In the genomic region with DNA sequence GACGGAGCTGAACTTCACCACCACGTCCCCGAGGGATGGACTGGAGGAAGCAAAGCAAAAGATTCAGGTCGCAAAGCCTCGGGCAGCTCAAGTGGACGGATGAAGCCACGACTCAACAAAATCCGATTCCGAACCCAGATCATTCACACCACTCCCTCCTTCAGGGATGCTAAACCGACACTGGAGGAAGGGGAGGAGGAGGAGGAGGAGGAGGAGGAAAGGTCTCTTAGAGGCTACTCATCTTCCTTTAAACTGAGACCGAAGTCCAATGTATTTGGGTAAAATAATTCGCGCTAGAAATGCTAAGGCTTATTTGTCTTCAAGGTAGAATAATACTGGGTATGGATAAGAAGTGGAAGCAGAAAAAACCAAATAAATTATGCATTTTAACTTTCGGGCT, we compare ENCODE assay signal across 8 mouse cellular contexts. TPM values are rescaled to one million over a fixed set of nuclear protein-coding genes. Genes with fewer than 3 reads are reported as not detected.
DNase-seq lines count a peak whose midpoint lies in the region; ATAC-seq and TF ChIP-seq lines count a peak whose summit lies in the region.

No protein-coding gene starts in this region.

- peak overlapping the region; percentile 91 for H3K4me2 ChIP-seq in kidney, embryonic 15.5 days
- H3K4me2 ChIP-seq in embryonic facial prominence, embryonic 12.5 days (replicated peaks) = peak overlapping the region; percentile 96
- H3K4me2 ChIP-seq in hindbrain, postnatal 0 days (ENCODE audit: low read depth, low read length) = peak overlapping the region; percentile 88
- peak overlapping the region; percentile 99 for H3K4me2 ChIP-seq in midbrain, embryonic 16.5 days (ENCODE audit: low read length)

- no peaks in the 10 kb centered on the region for H3K27me3 ChIP-seq in kidney, embryonic 15.5 days
- no peaks in the 10 kb centered on the region for H3K27me3 ChIP-seq in embryonic facial prominence, embryonic 12.5 days
- H3K27me3 ChIP-seq in hindbrain, postnatal 0 days (ENCODE audit: insufficient read depth, low read length) = no peaks in the 10 kb centered on the region
- H3K27me3 ChIP-seq in midbrain, embryonic 16.5 days (ENCODE audit: control insufficient read depth, insufficient read depth, low read depth, low read length) = no peaks in the 10 kb centered on the region

- TF ChIP-seq CTCF in hindbrain, postnatal 0 days (IDR thresholded peaks at IDR 0.05; ENCODE audit: low read depth) = no peak

- peak overlapping the region; percentile 87 for H3K4me3 ChIP-seq in kidney, embryonic 15.5 days (replicated peaks)
- peak overlapping the region; percentile 63 for H3K4me3 ChIP-seq in embryonic facial prominence, embryonic 12.5 days
- H3K4me3 ChIP-seq in hindbrain, postnatal 0 days (ENCODE audit: low read length) = peak overlapping the region; percentile 95
- H3K4me3 ChIP-seq in midbrain, embryonic 16.5 days (ENCODE audit: low read depth, low read length) = peak overlapping the region; percentile 90

- DNase-seq in kidney, adult 18-20 months = no peak
- DNase-seq in hindbrain, postnatal 0 days (ENCODE audit: low spot score) = no peak
- no peak for DNase-seq in gastrocnemius, postnatal 4 days (ENCODE audit: low spot score in 2 of 2)
- no peak for DNase-seq in spleen, postnatal 14 days (ENCODE audit: low spot score in 2 of 2)
- no peak for DNase-seq in urinary bladder, postnatal 36 days (ENCODE audit: low spot score in 2 of 2)

- H3K36me3 ChIP-seq in kidney, embryonic 15.5 days = no peaks in the 10 kb centered on the region
- no peaks in the 10 kb centered on the region for H3K36me3 ChIP-seq in embryonic facial prominence, embryonic 12.5 days
- no peaks in the 10 kb centered on the region for H3K36me3 ChIP-seq in hindbrain, postnatal 0 days (ENCODE audit: insufficient read depth, low read length)
- H3K36me3 ChIP-seq in midbrain, embryonic 16.5 days (ENCODE audit: control insufficient read depth, insufficient read depth, low read length) = no peaks in the 10 kb centered on the region

- ATAC-seq in kidney, embryonic 15.5 days (replicated peaks; ENCODE audit: low FRiP score) = no peak
- ATAC-seq in embryonic facial prominence, embryonic 12.5 days (ENCODE audit: insufficient number of reproducible peaks, insufficient read depth, low FRiP score, low TSS enrichment) = no peak
- no peak for ATAC-seq in hindbrain, postnatal 0 days
- ATAC-seq in midbrain, embryonic 16.5 days = no peak

- no peaks in the 10 kb centered on the region for H3K9me3 ChIP-seq in kidney, embryonic 15.5 days (replicated peaks)
- H3K9me3 ChIP-seq in embryonic facial prominence, embryonic 12.5 days = no peaks in the 10 kb centered on the region
- H3K9me3 ChIP-seq in hindbrain, postnatal 0 days (ENCODE audit: low read length) = no peaks in the 10 kb centered on the region
- H3K9me3 ChIP-seq in midbrain, embryonic 16.5 days (replicated peaks; ENCODE audit: control insufficient read depth, low read length, poor library complexity, severe bottlenecking) = no peaks in the 10 kb centered on the region

- H3K4me1 ChIP-seq in kidney, embryonic 15.5 days = peaks cover 18% of the 10 kb centered on the region
- peaks cover 11% of the 10 kb centered on the region; the same call in 1 of the 2 replicates for H3K4me1 ChIP-seq in embryonic facial prominence, embryonic 12.5 days
- H3K4me1 ChIP-seq in hindbrain, postnatal 0 days (ENCODE audit: insufficient read depth, low read length) = peaks cover 14% of the 10 kb centered on the region
- H3K4me1 ChIP-seq in midbrain, embryonic 16.5 days (ENCODE audit: control insufficient read depth, insufficient read depth, low read length) = peaks cover 23% of the 10 kb centered on the region

- no peak overlapping the region for H3K27ac ChIP-seq in kidney, embryonic 15.5 days
- H3K27ac ChIP-seq in embryonic facial prominence, embryonic 12.5 days = no peak overlapping the region
- H3K27ac ChIP-seq in hindbrain, postnatal 0 days = no peak overlapping the region
- H3K27ac ChIP-seq in midbrain, embryonic 16.5 days (ENCODE audit: low read length) = no peak overlapping the region

- peak overlapping the region; percentile 91 for H3K9ac ChIP-seq in kidney, embryonic 15.5 days
- H3K9ac ChIP-seq in embryonic facial prominence, embryonic 12.5 days = peak overlapping the region; percentile 83
- H3K9ac ChIP-seq in hindbrain, postnatal 0 days (replicated peaks; ENCODE audit: low read length) = peak overlapping the region; percentile 85
- peak overlapping the region; percentile 90 for H3K9ac ChIP-seq in midbrain, embryonic 16.5 days (ENCODE audit: low read depth, low read length)

- WGBS in kidney, embryonic 15.5 days = 32% methylated on average over 14 of the region's 14 CpGs
- 42% methylated on average over 14 of the region's 14 CpGs for WGBS in embryonic facial prominence, embryonic 12.5 days
- 40% methylated on average over 14 of the region's 14 CpGs for WGBS in hindbrain, postnatal 0 days
- 41% methylated on average over 14 of the region's 14 CpGs for WGBS in midbrain, embryonic 16.5 days

RNA-seq across cellular contexts. Expression of a gene that starts 1.5 kb away (rescaled TPM):
- 10.8 and 12.1 TPM in 2 replicates for polyA plus RNA-seq in kidney, embryonic 15.5 days (2015; fragmentation: Nextera tagmentation; extraction: Ambion mirVana)
- polyA plus RNA-seq in embryonic facial prominence, embryonic 12.5 days (2016; fragmentation: Nextera tagmentation; extraction: Ambion mirVana) = 15.1 and 16.6 TPM in 2 replicates
- 28.1 and 30.1 TPM in 2 replicates for total RNA-seq in hindbrain, postnatal 0 days (2014; rRNA removed)
- polyA plus RNA-seq in hindbrain, postnatal 0 days (2015; fragmentation: Nextera tagmentation; extraction: Ambion mirVana) = 12.4 and 12.5 TPM in 2 replicates
- polyA plus RNA-seq in midbrain, embryonic 16.5 days (2015; fragmentation: Nextera tagmentation; extraction: Ambion mirVana) = 22.1 and 23.8 TPM in 2 replicates
- 1 to 10 TPM; 5.5 to 5.9 TPM for total RNA-seq in gastrocnemius, postnatal 4 days (2021)

RNA-seq across cellular contexts. Expression of a gene that starts 1.7 kb away (rescaled TPM):
- 52.2 and 55.2 TPM in 2 replicates for polyA plus RNA-seq in kidney, embryonic 15.5 days (2015; fragmentation: Nextera tagmentation; extraction: Ambion mirVana)
- 32.1 and 36.8 TPM in 2 replicates for polyA plus RNA-seq in embryonic facial prominence, embryonic 12.5 days (2016; fragmentation: Nextera tagmentation; extraction: Ambion mirVana)
- total RNA-seq in hindbrain, postnatal 0 days (2014; rRNA removed) = 13.6 and 15.2 TPM in 2 replicates
- polyA plus RNA-seq in hindbrain, postnatal 0 days (2015; fragmentation: Nextera tagmentation; extraction: Ambion mirVana) = 18.3 and 20.4 TPM in 2 replicates
- polyA plus RNA-seq in midbrain, embryonic 16.5 days (2015; fragmentation: Nextera tagmentation; extraction: Ambion mirVana) = 10.4 and 13.3 TPM in 2 replicates
- 10 to 100 TPM; 42.5 to 46.4 TPM for total RNA-seq in gastrocnemius, postnatal 4 days (2021)
